8 mouse cellular contexts compared by ENCODE assay signal in the genomic region with DNA sequence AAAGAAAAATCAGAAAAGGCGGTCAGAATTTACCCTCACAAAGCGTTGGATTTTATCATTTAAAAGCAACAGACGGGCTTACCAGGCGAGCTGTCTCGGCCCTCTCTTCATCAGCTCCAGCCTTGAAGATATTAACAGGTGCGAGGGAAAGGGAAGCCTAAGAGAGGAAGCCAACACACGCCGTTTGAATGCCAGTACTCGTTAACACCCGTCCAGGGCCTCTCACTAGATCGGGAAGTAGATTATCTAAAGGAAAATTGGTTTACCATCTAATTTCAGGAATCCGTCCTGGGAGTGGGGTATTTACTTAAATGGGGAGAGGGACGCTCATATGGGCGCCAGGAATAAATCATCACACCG. TPM values are rescaled to one million over a fixed set of nuclear protein-coding genes. Genes with fewer than 3 reads are reported as not detected.
DNase-seq lines count a peak whose midpoint lies in the region; ATAC-seq lines count a peak whose summit lies in the region.

No protein-coding gene starts in this region.

- DNase-seq in kidney, adult 9 months, result no peak
- no peak for DNase-seq in embryonic facial prominence, embryonic 10.5 days (ENCODE audit: low spot score)
- DNase-seq in intestine, embryonic 14.5 days (ENCODE audit: low spot score), result peak; percentile 64
- DNase-seq in gastrocnemius, adult 18-20 months (ENCODE audit: low spot score), result no peak
- DNase-seq in thymus, postnatal 10 days (ENCODE audit: low spot score in 2 of 2), result no peak
- no peak for DNase-seq in urinary bladder, adult 2 months (ENCODE audit: low spot score)

- peaks cover 43% of the 10 kb centered on the region for H3K36me3 ChIP-seq in kidney, embryonic 14.5 days (ENCODE audit: control insufficient read depth, insufficient read depth, low read length)
- H3K36me3 ChIP-seq in embryonic facial prominence, embryonic 10.5 days (replicated peaks), result peaks cover 44% of the 10 kb centered on the region
- peaks cover 42% of the 10 kb centered on the region for H3K36me3 ChIP-seq in intestine, embryonic 14.5 days (ENCODE audit: control insufficient read depth, insufficient read depth, low read length)
- peaks cover 24% of the 10 kb centered on the region; the same call in 1 of the 2 replicates for H3K36me3 ChIP-seq in midbrain, embryonic 15.5 days (replicated peaks)

- 3% methylated on average over 15 of the region's 15 CpGs for WGBS in kidney, embryonic 14.5 days
- 4% methylated on average over 15 of the region's 15 CpGs for WGBS in embryonic facial prominence, embryonic 10.5 days
- 3% methylated on average over 15 of the region's 15 CpGs for WGBS in intestine, embryonic 14.5 days
- WGBS in midbrain, embryonic 15.5 days, result 4% methylated on average over 15 of the region's 15 CpGs

- no peaks in the 10 kb centered on the region for H3K9me3 ChIP-seq in kidney, embryonic 14.5 days (ENCODE audit: control insufficient read depth, low read length)
- no peaks in the 10 kb centered on the region for H3K9me3 ChIP-seq in embryonic facial prominence, embryonic 10.5 days
- H3K9me3 ChIP-seq in intestine, embryonic 14.5 days (ENCODE audit: control insufficient read depth, low read length), result no peaks in the 10 kb centered on the region
- H3K9me3 ChIP-seq in midbrain, embryonic 15.5 days, result no peaks in the 10 kb centered on the region

- ATAC-seq in kidney, embryonic 14.5 days (ENCODE audit: low FRiP score, low TSS enrichment), result 0 out of 2 replicates have a peak, but pooled peaks have one; percentile 0
- ATAC-seq in intestine, embryonic 14.5 days (replicated peaks; ENCODE audit: low FRiP score, low TSS enrichment, low read depth), result no peak
- peak; percentile 6; the same call in 1 of the 2 replicates for ATAC-seq in midbrain, embryonic 15.5 days (replicated peaks)

- peak overlapping the region; percentile 57 for H3K4me2 ChIP-seq in kidney, embryonic 14.5 days (replicated peaks; ENCODE audit: low read depth, low read length)
- peak overlapping the region; percentile 95 for H3K4me2 ChIP-seq in intestine, embryonic 14.5 days (ENCODE audit: low read length)
- peak overlapping the region; percentile 84 for H3K4me2 ChIP-seq in midbrain, embryonic 15.5 days

- no peaks in the 10 kb centered on the region for H3K27me3 ChIP-seq in kidney, embryonic 14.5 days (ENCODE audit: control insufficient read depth, insufficient read depth, low read length)
- H3K27me3 ChIP-seq in embryonic facial prominence, embryonic 10.5 days (replicated peaks; ENCODE audit: low read depth, poor library complexity, severe bottlenecking), result no peaks in the 10 kb centered on the region
- H3K27me3 ChIP-seq in intestine, embryonic 14.5 days (replicated peaks; ENCODE audit: control insufficient read depth, insufficient read depth, low read length), result no peaks in the 10 kb centered on the region
- H3K27me3 ChIP-seq in midbrain, embryonic 15.5 days (replicated peaks), result no peaks in the 10 kb centered on the region

- H3K4me3 ChIP-seq in kidney, embryonic 14.5 days (ENCODE audit: low read length), result peak overlapping the region; percentile 63
- H3K4me3 ChIP-seq in embryonic facial prominence, embryonic 10.5 days, result peak overlapping the region; percentile 95
- peak overlapping the region; percentile 91 for H3K4me3 ChIP-seq in intestine, embryonic 14.5 days (ENCODE audit: low read depth, low read length)
- H3K4me3 ChIP-seq in midbrain, embryonic 15.5 days, result peak overlapping the region; percentile 83

- H3K9ac ChIP-seq in kidney, embryonic 14.5 days (ENCODE audit: low read depth, low read length), result peak overlapping the region; percentile 74
- peak overlapping the region; percentile 89 for H3K9ac ChIP-seq in intestine, embryonic 14.5 days (ENCODE audit: low read length)
- H3K9ac ChIP-seq in midbrain, embryonic 15.5 days, result peak overlapping the region; percentile 64

- H3K4me1 ChIP-seq in kidney, embryonic 14.5 days (ENCODE audit: control insufficient read depth, insufficient read depth, low read length), result peaks cover 3% of the 10 kb centered on the region; the same call in 1 of the 2 replicates
- H3K4me1 ChIP-seq in embryonic facial prominence, embryonic 10.5 days, result peaks cover 15% of the 10 kb centered on the region
- H3K4me1 ChIP-seq in intestine, embryonic 14.5 days (replicated peaks; ENCODE audit: control insufficient read depth, insufficient read depth, low read length), result peaks cover 10% of the 10 kb centered on the region
- H3K4me1 ChIP-seq in midbrain, embryonic 15.5 days, result peaks cover 17% of the 10 kb centered on the region

- H3K27ac ChIP-seq in kidney, embryonic 14.5 days (ENCODE audit: low read depth, low read length), result no peak overlapping the region; the same call in 1 of the 2 replicates
- H3K27ac ChIP-seq in embryonic facial prominence, embryonic 10.5 days (replicated peaks), result peak overlapping the region; percentile 97
- no peak overlapping the region for H3K27ac ChIP-seq in intestine, embryonic 14.5 days (ENCODE audit: low read depth)
- H3K27ac ChIP-seq in midbrain, embryonic 15.5 days, result peak overlapping the region; percentile 82

RNA-seq across cellular contexts. Expression of a gene that starts 0.7 kb away (rescaled TPM):
- 305 and 310 TPM in 2 replicates for polyA plus RNA-seq in kidney, embryonic 14.5 days (2014; fragmentation: Nextera tagmentation; extraction: Ambion mirVana)
- polyA plus RNA-seq in embryonic facial prominence, embryonic 10.5 days (2016; fragmentation: Nextera tagmentation; extraction: Ambion mirVana), result 350 and 352 TPM in 2 replicates
- 280 and 295 TPM in 2 replicates for polyA plus RNA-seq in intestine, embryonic 14.5 days (2014; fragmentation: Nextera tagmentation; extraction: Ambion mirVana)
- polyA plus RNA-seq in midbrain, embryonic 15.5 days (2015; fragmentation: Nextera tagmentation; extraction: Ambion mirVana), result 240 and 244 TPM in 2 replicates
- 100 to 1,000 TPM; 110 to 112 TPM for total RNA-seq in gastrocnemius, adult 18-20 months (2021)
- 162 and 163 TPM in 2 replicates for polyA plus RNA-seq in urinary bladder, adult 2 months (2012; rRNA removed)

RNA-seq across cellular contexts. Expression of a gene that starts 17.7 kb away (rescaled TPM):
- not detected in 2 replicates for polyA plus RNA-seq in kidney, embryonic 14.5 days (2014; fragmentation: Nextera tagmentation; extraction: Ambion mirVana)
- polyA plus RNA-seq in embryonic facial prominence, embryonic 10.5 days (2016; fragmentation: Nextera tagmentation; extraction: Ambion mirVana), result 0.14 TPM in 1 of 2 replicates, not detected in the other
- 0.12 TPM in 1 of 2 replicates, not detected in the other for polyA plus RNA-seq in intestine, embryonic 14.5 days (2014; fragmentation: Nextera tagmentation; extraction: Ambion mirVana)
- polyA plus RNA-seq in midbrain, embryonic 15.5 days (2015; fragmentation: Nextera tagmentation; extraction: Ambion mirVana), result 0.19 TPM in 1 of 2 replicates, not detected in the other
- total RNA-seq in gastrocnemius, adult 18-20 months (2021), result under 1 TPM in 1 of 2 experiments, not detected in 1; 0.37 TPM
- polyA plus RNA-seq in urinary bladder, adult 2 months (2012; rRNA removed), result 0.24 and 0.30 TPM in 2 replicates

Comparison
In these comparisons a context has a peak if more than half of its experiments do, and no peak if none do; other contexts are left out.
1. H3K27ac ChIP-seq: peak in embryonic facial prominence, embryonic 10.5 days (single experiment) and midbrain, embryonic 15.5 days (single experiment); none in kidney, embryonic 14.5 days (single experiment) and intestine, embryonic 14.5 days (single experiment).
2. Peak in every context shown above with its lines, with median percentiles within 50 percentile points of each other: H3K4me2 ChIP-seq, H3K4me3 ChIP-seq and H3K9ac ChIP-seq.